Mouse (Mus musculus) kidney, adult 2 months (tissue): ENCODE data around the gene Car12.

ENCODE experiments used
- CTCF ChIP-seq: fragments of 200-500 bp; conservative IDR thresholded peaks from 2 replicates; pipeline ENCODE4 v1.5.1; 2011; ENCODE audit warnings: low read depth, mild to moderate bottlenecking, control low read depth, low read length, moderate library complexity, mixed read lengths; ENCODE audit not compliant: insufficient read depth, insufficient read length
- POLR2A ChIP-seq: fragments of 200-500 bp; IDR thresholded peaks from one replicate; pipeline ENCODE4 v1.6.1; 2011; ENCODE audit warnings: low read depth, low read length, control low read depth

GRCm38 (mm10) chr9:66731284-66731683, 17.8 kb downstream of the Car12 start:
- TF ChIP-seq CTCF: no peak
- no peak for TF ChIP-seq POLR2A
